Mouse (Mus musculus) lung, adult 2 months (tissue): ENCODE results near the gene Pla2g5.

ENCODE experiments used
- CTCF ChIP-seq: fragments of 200-500 bp; IDR thresholded peaks from 2 replicates; pipeline ENCODE4 v1.5.1; 2011; ENCODE audit warnings: mild to moderate bottlenecking, low read length, control low read depth; ENCODE audit not compliant: insufficient read depth
- POLR2A ChIP-seq: fragments of 200-500 bp; IDR thresholded peaks from 2 replicates; pipeline ENCODE4 v1.6.1; 2011; ENCODE audit warnings: low read depth, mild to moderate bottlenecking, control low read depth, low read length, borderline replicate concordance; ENCODE audit errors: extremely low read depth

DNA sequence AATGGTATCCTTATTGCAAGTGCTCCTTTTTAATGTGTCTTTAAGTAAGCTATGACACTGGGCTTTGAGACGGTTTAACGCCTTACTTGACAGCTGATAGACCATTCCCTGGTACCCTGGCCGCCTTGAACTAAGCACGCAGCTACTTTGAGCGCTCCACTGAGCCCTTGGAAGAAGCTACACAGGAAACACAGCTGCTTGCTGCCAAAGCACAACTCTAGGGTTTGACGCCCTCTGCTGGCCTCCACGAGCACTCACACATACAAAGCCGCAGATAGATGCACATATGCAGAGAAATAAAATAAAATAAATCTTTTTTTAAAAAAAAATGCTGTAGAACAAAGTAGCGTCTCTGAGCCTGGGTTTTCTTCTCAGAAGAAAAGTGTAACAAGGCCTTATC, 4.0 kb downstream of the Pla2g5 start:
- TF ChIP-seq CTCF (peak; percentile 29; the same call in 1 of the 2 replicates), POLR2A (no peak)
